Mouse (Mus musculus) limb, embryonic 11.5 days (tissue): ENCODE results near the gene Tnfaip1. TPM values are rescaled to one million over a fixed set of nuclear protein-coding genes. Genes with fewer than 3 reads are reported as not detected.
A peak's percentile ranks its signal among the peaks of the same experiment; 100 is the strongest.

Source experiments
- ATAC-seq: fragments of 200-750 bp; cut with Nextera tagmentation; 2 replicates; pipeline ENCODE4 v1.8.0; 2017; ENCODE audit warnings: low read depth; ENCODE audit not compliant: insufficient number of reproducible peaks, low FRiP score, low TSS enrichment
- DNase-seq: peaks from one replicate; pipeline ENCODE4 v3.0.0-alpha.2; 2015; ENCODE audit warnings: low spot score
- H3K27ac ChIP-seq: fragments of 300-500 bp; sonication (generic); replicated peaks from 2 replicates; pipeline ENCODE4 v1.5.1; 2014; ENCODE audit warnings: low read depth, mild to moderate bottlenecking, low read length
- H3K27me3 ChIP-seq: fragments of 300-500 bp; sonication (generic); 2 replicates; pipeline ENCODE4 v1.6.1; 2014; ENCODE audit warnings: mild to moderate bottlenecking, low read length, mixed read lengths; ENCODE audit not compliant: control insufficient read depth, insufficient read depth
- H3K36me3 ChIP-seq: fragments of 300-500 bp; sonication (generic); 2 replicates; pipeline ENCODE4 v1.6.1; 2014; ENCODE audit warnings: mild to moderate bottlenecking, low read length, moderate library complexity, mixed read lengths; ENCODE audit not compliant: control insufficient read depth, insufficient read depth
- H3K4me1 ChIP-seq: fragments of 300-500 bp; sonication (generic); 2 replicates; pipeline ENCODE4 v1.6.1; 2014; ENCODE audit warnings: low read length, mixed read lengths; ENCODE audit not compliant: control insufficient read depth, insufficient read depth
- H3K4me2 ChIP-seq: fragments of 300-500 bp; sonication (generic); 2 replicates; pipeline ENCODE4 v1.6.1; 2014; ENCODE audit warnings: low read depth, mild to moderate bottlenecking, moderate library complexity; ENCODE audit not compliant: severe bottlenecking
- H3K4me3 ChIP-seq: fragments of 300-500 bp; sonication (generic); 2 replicates; pipeline ENCODE4 v1.5.1; 2014; ENCODE audit warnings: low read depth, low read length
- H3K9ac ChIP-seq: fragments of 300-500 bp; sonication (generic); 2 replicates; pipeline ENCODE4 v1.6.1; 2014; ENCODE audit warnings: mild to moderate bottlenecking, low read length
- H3K9me3 ChIP-seq: fragments of 300-500 bp; sonication (generic); 2 replicates; pipeline ENCODE4 v1.6.1; 2016; ENCODE audit warnings: low read length; ENCODE audit not compliant: control insufficient read depth
- WGBS: fragments of 180-500 bp; shearing (Covaris S2); extraction: QIAGEN DNeasy Blood & Tissue Kit; methylation state at CpG from one replicate; pipeline ENCODE4 v1.1.7; 2014; 5-methylcytosine and 5-hydroxymethylcytosine counted together
- polyA plus RNA-seq: library from polyadenylated mRNA; unstranded; fragments of >200 nt; fragmentation: Nextera tagmentation; extraction: Ambion mirVana; gene quantifications from 2 replicates; pipeline ENCODE4 v1.2.1, GENCODE M21; 2014

Tnfaip1 gene
- polyA plus RNA-seq, 1 experiment from 2014 or later, result 85.1 TPM

- ATAC-seq, result peak; percentile 45
- DNase-seq, result peak; percentile 48
- Histone ChIP-seq H3K4me3 (peak overlapping the region; percentile 56), H3K4me2 (peak overlapping the region; percentile 98), H3K27me3 (peaks cover 23% of the 10 kb centered on the region), H3K27ac (no peak overlapping the region), H3K36me3 (no peaks in the 10 kb centered on the region), H3K9ac (peak overlapping the region; percentile 40; the same call in 1 of the 2 replicates), H3K4me1 (0 out of 2 replicates have a peak, but pooled peaks cover 4% of the 10 kb centered on the region), H3K9me3 (no peaks in the 10 kb centered on the region)
- WGBS, result under 1% methylated on average over 44 of the region's 44 CpGs
Observed at GRCm38 (mm10) chr11:78497071-78497541, 39.0 kb downstream of the Tnfaip1 start.

GRCm38 (mm10) chr11:78495904-78496303 lies 40.2 kb downstream of the Tnfaip1 start:
- Histone ChIP-seq H3K4me3 (no peak overlapping the region), H3K27ac (no peak overlapping the region), H3K9ac (no peak overlapping the region), H3K27me3 (peaks cover 31% of the 10 kb centered on the region), H3K36me3 (no peaks in the 10 kb centered on the region), H3K9me3 (no peaks in the 10 kb centered on the region), H3K4me1 (peaks cover 5% of the 10 kb centered on the region; the same call in 1 of the 2 replicates), H3K4me2 (no peak overlapping the region)
- no peak for ATAC-seq
- DNase-seq, result peak; percentile 79
- WGBS, result 6% methylated on average over 6 of the region's 6 CpGs

DNA sequence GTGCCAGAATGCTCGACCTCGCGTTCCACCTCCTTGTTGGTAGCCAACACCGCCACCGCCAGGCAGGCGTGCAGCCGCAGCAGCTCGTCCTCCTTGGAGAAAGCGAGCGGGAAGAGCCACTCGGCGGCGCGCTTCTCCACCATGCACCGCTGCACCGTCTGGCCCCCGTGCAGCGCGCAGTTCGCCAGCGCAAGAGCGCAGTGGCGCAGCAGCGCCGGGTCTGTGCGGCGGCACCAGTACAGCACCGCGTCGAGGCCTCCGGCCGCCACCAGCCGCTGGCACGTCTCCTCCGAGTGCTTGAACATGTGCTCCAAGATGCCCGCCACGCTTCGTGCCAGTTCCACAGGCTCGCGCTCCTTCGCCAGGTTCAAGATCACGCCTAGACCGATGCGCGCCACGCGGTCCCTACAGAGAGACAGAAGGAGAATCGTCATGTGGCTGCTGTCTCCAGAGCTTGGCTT lies 45.3 kb downstream of the Tnfaip1 start:
- Histone ChIP-seq H3K4me3 (peak overlapping the region; percentile 22), H3K4me2 (peak overlapping the region; percentile 33), H3K9me3 (no peaks in the 10 kb centered on the region), H3K9ac (no peak overlapping the region), H3K36me3 (no peaks in the 10 kb centered on the region), H3K27me3 (peaks cover 60% of the 10 kb centered on the region), H3K27ac (no peak overlapping the region), H3K4me1 (peaks cover 4% of the 10 kb centered on the region; the same call in 1 of the 2 replicates)
- ATAC-seq (no peak), DNase-seq (peak; percentile 60)
- WGBS, result 10% methylated on average over 48 of the region's 48 CpGs

DNA sequence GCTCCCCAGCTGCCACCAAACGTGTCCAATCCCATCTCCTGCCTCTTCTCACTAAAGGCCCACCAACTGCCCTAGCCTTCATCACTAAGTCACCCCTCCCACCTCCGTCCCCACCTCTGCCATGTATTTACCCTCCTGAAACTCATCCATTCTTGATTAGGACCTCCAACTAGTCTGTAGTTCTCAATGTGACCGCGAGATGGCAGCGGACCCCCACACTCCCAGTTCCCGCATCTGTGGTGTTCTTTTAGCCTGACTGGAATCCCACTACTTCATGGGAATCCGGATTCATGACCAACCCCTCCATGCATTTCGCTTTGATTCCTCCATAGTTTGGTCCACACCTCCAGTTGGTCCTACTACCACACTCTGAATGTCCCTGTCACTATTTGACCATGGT lies 48.0 kb downstream of the Tnfaip1 start:
- Histone ChIP-seq H3K9me3 (no peaks in the 10 kb centered on the region), H3K36me3 (no peaks in the 10 kb centered on the region), H3K4me3 (no peak overlapping the region), H3K4me2 (no peak overlapping the region), H3K27me3 (peaks cover 53% of the 10 kb centered on the region), H3K4me1 (peaks cover 4% of the 10 kb centered on the region; the same call in 1 of the 2 replicates), H3K27ac (no peak overlapping the region), H3K9ac (no peak overlapping the region)
- 6% methylated on average over 8 of the region's 8 CpGs for WGBS
- ATAC-seq (no peak), DNase-seq (peak; percentile 89)

- ATAC-seq (no peak), DNase-seq (no peak)
- Histone ChIP-seq H3K9me3 (no peaks in the 10 kb centered on the region), H3K4me1 (no peaks in the 10 kb centered on the region), H3K4me3 (no peak overlapping the region), H3K9ac (no peak overlapping the region), H3K36me3 (no peaks in the 10 kb centered on the region), H3K27ac (no peak overlapping the region), H3K4me2 (no peak overlapping the region), H3K27me3 (peaks cover 23% of the 10 kb centered on the region)
- WGBS, result 57% methylated on average over 7 of the region's 7 CpGs
Observed at GRCm38 (mm10) chr11:78483639-78484038, 52.5 kb downstream of the Tnfaip1 start.

GRCm38 (mm10) chr11:78475289-78475688 lies 60.8 kb downstream of the Tnfaip1 start:
- WGBS, result 82% methylated on average over 3 of the region's 3 CpGs
- DNase-seq (no peak), ATAC-seq (no peak)
- H3K36me3 ChIP-seq, result no peaks in the 10 kb centered on the region
- no peaks in the 10 kb centered on the region for H3K27me3 ChIP-seq
- no peak overlapping the region for H3K27ac ChIP-seq
- H3K9ac ChIP-seq, result no peak overlapping the region
- H3K4me3 ChIP-seq, result no peak overlapping the region
- no peaks in the 10 kb centered on the region for H3K9me3 ChIP-seq
- H3K4me1 ChIP-seq, result no peaks in the 10 kb centered on the region
- H3K4me2 ChIP-seq, result no peak overlapping the region

Other genes with a start within 250 kb of the Tnfaip1 start
- gene BC030499, start 245.5 kb downstream of the Tnfaip1 start, polyA plus RNA-seq, result 0.09 and 0.16 TPM in 2 replicates
- 65.6 and 72.4 TPM in 2 replicates for gene Spag5, start 234.8 kb downstream of the Tnfaip1 start, polyA plus RNA-seq
- 3.6 and 8.5 TPM in 2 replicates for gene Aldoc, start 213.4 kb downstream of the Tnfaip1 start, polyA plus RNA-seq
- 69.2 and 70.2 TPM in 2 replicates for gene Pigs, start 207.9 kb downstream of the Tnfaip1 start, polyA plus RNA-seq
- gene Unc119, start 192.8 kb downstream of the Tnfaip1 start, polyA plus RNA-seq, result 84.2 and 86.9 TPM in 2 replicates
- 0.04 and 0.06 TPM in 2 replicates for gene Foxn1, start 149.8 kb downstream of the Tnfaip1 start, polyA plus RNA-seq
- gene Slc13a2, start 114.1 kb downstream of the Tnfaip1 start, polyA plus RNA-seq, result not detected in 2 replicates
- gene Slc46a1, start 70.6 kb downstream of the Tnfaip1 start, polyA plus RNA-seq, result 14.9 and 16.2 TPM in 2 replicates
- 2.2 and 2.5 TPM in 2 replicates for gene Sarm1, start 38.6 kb downstream of the Tnfaip1 start, polyA plus RNA-seq
- gene Vtn, start 37.2 kb downstream of the Tnfaip1 start, polyA plus RNA-seq, result 0.41 TPM in 1 of 2 replicates, not detected in the other
- not detected in 2 replicates for gene Sebox, start 32.9 kb downstream of the Tnfaip1 start, polyA plus RNA-seq
- 62.0 and 66.5 TPM in 2 replicates for gene Tmem199, start 24.2 kb downstream of the Tnfaip1 start, polyA plus RNA-seq
- gene Poldip2, start 24.1 kb downstream of the Tnfaip1 start, polyA plus RNA-seq, result 164 and 165 TPM in 2 replicates
- gene Ift20, start within 50 bp of the Tnfaip1 start, polyA plus RNA-seq, result 128 and 130 TPM in 2 replicates
- 83.3 and 83.8 TPM in 2 replicates for gene Tmem97, start 14.4 kb upstream of the Tnfaip1 start, polyA plus RNA-seq
- 14.2 and 14.9 TPM in 2 replicates for gene Nlk, start 161.0 kb upstream of the Tnfaip1 start, polyA plus RNA-seq
- 35.3 and 41.3 TPM in 2 replicates for gene Ccnq, start 215.4 kb upstream of the Tnfaip1 start, polyA plus RNA-seq